Mouse (Mus musculus) liver, embryonic 14.5 days (tissue): ENCODE data around the gene Gucy1a1. TPM values are rescaled to one million over a fixed set of nuclear protein-coding genes. Genes with fewer than 3 reads are reported as not detected.

Source experiments
- ATAC-seq: fragments of 200-750 bp; cut with Nextera tagmentation; 2 replicates; pipeline ENCODE4 v1.8.0; 2017; ENCODE audit warnings: moderate number of reproducible peaks, mild to moderate bottlenecking, moderate library complexity; ENCODE audit not compliant: insufficient read depth
- DNase-seq, 3 experiments: peaks; one replicate each; pipeline ENCODE4 v3.0.0-alpha.2; 2012 to 2013; ENCODE audit warnings: low read depth in 3 of 3, low spot score in 3 of 3
- H3K27ac ChIP-seq: fragments of 300-500 bp; sonication (generic); 2 replicates; pipeline ENCODE4 v1.5.1; 2014; ENCODE audit warnings: moderate library complexity, mild to moderate bottlenecking, control low read depth, inconsistent platforms
- H3K27me3 ChIP-seq: fragments of 300-500 bp; sonication (generic); 2 replicates; pipeline ENCODE4 v1.6.1; 2014; ENCODE audit warnings: mild to moderate bottlenecking, low read length, moderate library complexity; ENCODE audit not compliant: control insufficient read depth, insufficient read depth
- H3K36me3 ChIP-seq: fragments of 300-500 bp; sonication (generic); replicated peaks from 2 replicates; pipeline ENCODE4 v1.6.1; 2014; ENCODE audit warnings: low read depth; ENCODE audit not compliant: control insufficient read depth, insufficient read depth
- H3K4me1 ChIP-seq, 2 experiments: fragments of 200-500 bp in 1 of 2; fragments of 300-500 bp in 1 of 2; sonication (generic) in 1 of 2; replicated peaks; 2 replicates each; pipeline ENCODE4 v1.6.1; 2012 to 2014; ENCODE audit warnings: antibody characterized with exemption in 1 of 2, inconsistent platforms in 1 of 2, low read length in 1 of 2; ENCODE audit not compliant: control insufficient read depth in 2 of 2, insufficient read depth in 2 of 2
- H3K4me2 ChIP-seq: fragments of 300-500 bp; sonication (generic); 2 replicates; pipeline ENCODE4 v1.6.1; 2014; ENCODE audit warnings: low read depth, mild to moderate bottlenecking, control low read depth, moderate library complexity
- H3K4me3 ChIP-seq, 2 experiments: fragments of 200-500 bp in 1 of 2; fragments of 300-500 bp in 1 of 2; sonication (generic) in 1 of 2; 2 replicates each; pipeline ENCODE4 v1.5.1; 2012 to 2014; ENCODE audit warnings: low read depth in 2 of 2, low read length in 2 of 2, mild to moderate bottlenecking in 2 of 2, control low read depth in 1 of 2, inconsistent platforms in 1 of 2, moderate library complexity in 1 of 2; ENCODE audit not compliant: insufficient read depth in 1 of 2
- H3K9ac ChIP-seq: fragments of 300-500 bp; sonication (generic); replicated peaks from 2 replicates; pipeline ENCODE4 v1.6.1; 2014; ENCODE audit warnings: mild to moderate bottlenecking, control low read depth, moderate library complexity
- H3K9me3 ChIP-seq: fragments of 300-500 bp; sonication (generic); 2 replicates; pipeline ENCODE4 v1.6.1; 2016; ENCODE audit warnings: low read length, mixed read lengths; ENCODE audit not compliant: control insufficient read depth
- CTCF ChIP-seq: IDR thresholded peaks from 2 replicates; pipeline ENCODE4 v1.5.1; 2016; ENCODE audit warnings: antibody characterized with exemption, low read depth, control low read depth
- EP300 ChIP-seq: IDR thresholded peaks from 2 replicates; pipeline ENCODE4 v1.6.1; 2016; ENCODE audit warnings: antibody characterized with exemption, low read depth
- WGBS: fragments of 180-500 bp; shearing (Covaris S2); extraction: QIAGEN DNeasy Blood & Tissue Kit; methylation state at CpG from one replicate; pipeline ENCODE4 v1.1.7; 2014; ENCODE audit not compliant: insufficient replicate concordance; 5-methylcytosine and 5-hydroxymethylcytosine counted together
- polyA plus RNA-seq, 2 experiments: library from polyadenylated mRNA; depleted of rRNA in 1 of 2; stranded (reverse) in 1 of 2; unstranded in 1 of 2; fragments of >200 nt; fragmentation: Nextera tagmentation in 1 of 2; extraction: Ambion mirVana in 1 of 2; gene quantifications; 2 replicates each; pipeline versions ENCODE4 v1.2.1 to v1.2.3; 2012 to 2014

The Gucy1a1 gene
- polyA plus RNA-seq, 2 experiments: 2.6 to 5.1 TPM

DNA sequence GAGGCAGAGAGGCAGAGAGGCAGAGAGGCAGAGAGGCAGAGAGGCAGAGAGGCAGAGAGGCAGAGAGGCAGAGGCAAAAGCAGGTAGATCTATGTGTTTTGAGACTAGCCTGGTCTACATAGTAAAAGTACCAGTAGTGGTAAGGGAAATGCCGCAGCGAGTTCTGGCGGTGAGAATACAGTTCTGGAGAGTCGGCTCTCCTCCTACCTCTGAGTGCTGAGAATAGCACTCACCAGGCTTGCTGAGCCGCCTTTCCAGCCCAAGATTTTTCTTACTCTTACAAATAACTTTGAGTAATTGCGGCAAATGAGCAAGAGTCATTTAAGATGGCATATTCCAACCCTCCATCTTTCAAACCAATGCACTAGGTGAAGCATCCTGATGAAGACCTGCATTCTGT lies 46.5 kb downstream of the Gucy1a1 start:
- Histone ChIP-seq H3K4me1 (no peaks in the 10 kb centered on the region), H3K36me3 (no peaks in the 10 kb centered on the region), H3K9ac (no peak overlapping the region), H3K27ac (no peak overlapping the region), H3K9me3 (no peaks in the 10 kb centered on the region), H3K4me3 (no peak overlapping the region), H3K4me2 (no peak overlapping the region), H3K27me3 (no peaks in the 10 kb centered on the region)
- DNase-seq (no peak), ATAC-seq (no peak)
- TF ChIP-seq EP300 (no peak), CTCF (no peak)
- WGBS: 69% methylated on average over 6 of the region's 6 CpGs

GRCm38 (mm10) chr3:82096801-82097200 lies 48.8 kb downstream of the Gucy1a1 start:
- TF ChIP-seq EP300 (no peak), CTCF (no peak)

GRCm38 (mm10) chr3:82074201-82074851 lies 71.3 kb downstream of the Gucy1a1 start, which contains the start of gene Gucy1b1:
TSS of gene Gucy1b1 (minus strand) at chr3:82074689.
- H3K4me2 ChIP-seq: peak within 1 kb of the TSS; percentile 38

More at GRCm38 (mm10) chr3:82096801-82097200, 48.8 kb downstream of the Gucy1a1 start:
- Histone ChIP-seq H3K4me2 (no peak overlapping the region), H3K4me3 (no peak overlapping the region), H3K36me3 (no peaks in the 10 kb centered on the region), H3K9ac (no peak overlapping the region), H3K27ac (no peak overlapping the region), H3K9me3 (no peaks in the 10 kb centered on the region), H3K27me3 (no peaks in the 10 kb centered on the region), H3K4me1 (no peaks in the 10 kb centered on the region)
- DNase-seq (no peak), ATAC-seq (no peak)
- WGBS: 51% methylated on average over 2 of the region's 2 CpGs

GRCm38 (mm10) chr3:82073741-82074181 lies 71.8 kb downstream of the Gucy1a1 start:
- Histone ChIP-seq H3K36me3 (no peaks in the 10 kb centered on the region), H3K27ac (no peak overlapping the region), H3K4me1 (no peaks in the 10 kb centered on the region), H3K9ac (no peak overlapping the region; the same call in 1 of the 2 replicates), H3K4me3 (peak overlapping the region; percentile 27 to 38), H3K27me3 (peaks cover 4% of the 10 kb centered on the region), H3K9me3 (no peaks in the 10 kb centered on the region), H3K4me2 (peak overlapping the region; percentile 38)
- TF ChIP-seq EP300 (no peak), CTCF (no peak)
- DNase-seq (no peak), ATAC-seq (peak; percentile 28; the same call in 1 of the 2 replicates)
- WGBS: 3% methylated on average over 34 of the region's 34 CpGs

More at GRCm38 (mm10) chr3:82074201-82074851, 71.3 kb downstream of the Gucy1a1 start, which contains the start of gene Gucy1b1:
- WGBS: 1% methylated on average over 25 of the region's 25 CpGs
- Histone ChIP-seq H3K27ac (no peak within 1 kb of the TSS), H3K27me3 (peaks cover 4% of the 10 kb centered on the region), H3K9me3 (no peaks in the 10 kb centered on the region), H3K4me3 (peak within 1 kb of the TSS; percentile 27 to 38), H3K4me1 (no peaks in the 10 kb centered on the region), H3K36me3 (no peaks in the 10 kb centered on the region), H3K9ac (no peak within 1 kb of the TSS; the same call in 1 of the 2 replicates)
- TF ChIP-seq CTCF (no peak), EP300 (no peak)
- ATAC-seq (peak; percentile 73), DNase-seq (peak in 2 of 3 experiments; percentile 18 to 27)

GRCm38 (mm10) chr3:82067830-82068229 lies 77.8 kb downstream of the Gucy1a1 start:
- Histone ChIP-seq H3K4me1 (peaks cover 0 to 4% of the 10 kb centered on the region in 2 experiments; a peak in 1 of 4 replicates), H3K4me2 (no peak overlapping the region), H3K27ac (no peak overlapping the region), H3K27me3 (no peaks in the 10 kb centered on the region), H3K9ac (no peak overlapping the region), H3K36me3 (no peaks in the 10 kb centered on the region), H3K9me3 (no peaks in the 10 kb centered on the region), H3K4me3 (no peak overlapping the region)
- TF ChIP-seq CTCF (no peak), EP300 (no peak)
- WGBS: 59% methylated on average over 5 of the region's 5 CpGs
- no peak for ATAC-seq
- no peak for DNase-seq
